18 mouse cellular contexts compared by ENCODE assay signal in the genomic region with DNA sequence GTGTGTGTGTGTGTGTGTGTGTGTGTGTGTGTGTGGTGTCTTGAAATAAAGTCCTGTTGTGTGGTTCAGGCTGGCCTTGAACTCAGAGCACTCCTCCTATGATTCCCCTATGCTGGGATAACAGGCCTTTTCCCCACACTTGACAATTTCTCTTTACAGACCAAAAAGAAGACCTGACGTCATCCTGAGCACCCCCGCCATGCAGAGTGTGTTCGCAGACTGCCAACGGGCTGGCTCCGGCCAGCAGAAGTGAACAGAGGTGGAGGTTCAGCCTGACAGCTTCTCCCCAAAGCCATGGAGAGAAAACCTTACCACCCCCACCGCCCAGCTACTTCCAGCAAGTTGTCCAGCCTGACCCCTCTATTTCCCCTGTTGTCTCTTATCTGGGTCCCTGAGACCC. TPM values are rescaled to one million over a fixed set of nuclear protein-coding genes. Genes with fewer than 3 reads are reported as not detected.
A peak's percentile ranks its signal among the peaks of the same experiment; 100 is the strongest.
DNase-seq lines count a peak whose midpoint lies in the region; ATAC-seq and TF ChIP-seq lines count a peak whose summit lies in the region.
"Had no signal": no experiment of that assay in that cellular context is flagged by ENCODE, and none has a peak within 500 bp of the region (broad histone marks: within the 10 kb centered on the region; RNA-seq: fewer than 3 reads in every experiment).

No protein-coding gene starts in this region.

- DNase-seq in Muller cell, postnatal 12 days (ENCODE audit: inconsistent ontology term) = peak; percentile 1
- DNase-seq in hindbrain, postnatal 0 days (ENCODE audit: low spot score) = no peak
- DNase-seq in adrenal gland, postnatal 14 days = no peak
- DNase-seq in MN1 (ENCODE audit: low spot score) = no peak
- no peak for DNase-seq in cerebellum, adult 11-12 months
- DNase-seq: gastrocnemius, postnatal 14 days; liver, postnatal 0 days; lung, postnatal 4 days; right cerebral cortex, postnatal 25 days; thymus, postnatal 36 days had no signal

- 41% methylated on average over 6 of the region's 6 CpGs for WGBS in forebrain, embryonic 16.5 days
- WGBS in hindbrain, postnatal 0 days = 37% methylated on average over 6 of the region's 6 CpGs
- 68% methylated on average over 6 of the region's 6 CpGs for WGBS in liver, embryonic 12.5 days (ENCODE audit: insufficient replicate concordance)

- H3K9ac ChIP-seq in forebrain, embryonic 16.5 days (replicated peaks; ENCODE audit: low read depth, low read length) = no peak overlapping the region
- no peak overlapping the region for H3K9ac ChIP-seq in hindbrain, postnatal 0 days (replicated peaks; ENCODE audit: low read length)
- H3K9ac ChIP-seq in liver, embryonic 12.5 days = no peak overlapping the region
- H3K9ac ChIP-seq: embryonic facial prominence, embryonic 13.5 days; intestine, embryonic 15.5 days; liver, postnatal 0 days had no signal

- peaks cover 62% of the 10 kb centered on the region for H3K4me1 ChIP-seq in E14TG2a.4 (replicated peaks; ENCODE audit: low read depth, low read length)
- H3K4me1 ChIP-seq in forebrain, embryonic 16.5 days (replicated peaks; ENCODE audit: control insufficient read depth, insufficient read depth, low read length) = peaks cover 96% of the 10 kb centered on the region
- H3K4me1 ChIP-seq in hindbrain, postnatal 0 days (ENCODE audit: insufficient read depth, low read length) = peaks cover 45% of the 10 kb centered on the region
- no peaks in the 10 kb centered on the region for H3K4me1 ChIP-seq in liver, embryonic 12.5 days
- H3K4me1 ChIP-seq: embryonic facial prominence, embryonic 13.5 days; intestine, embryonic 15.5 days had no signal

- peak overlapping the region; percentile 100 for H3K27ac ChIP-seq in forebrain, embryonic 16.5 days (ENCODE audit: low read length)
- peak overlapping the region; percentile 93 for H3K27ac ChIP-seq in hindbrain, postnatal 0 days
- no peak overlapping the region for H3K27ac ChIP-seq in liver, embryonic 12.5 days
- H3K27ac ChIP-seq: embryonic facial prominence, embryonic 13.5 days; intestine, embryonic 15.5 days had no signal

- peak overlapping the region; percentile 45 for H3K4me3 ChIP-seq in E14TG2a.4 (replicated peaks; ENCODE audit: low read length)
- no peak overlapping the region for H3K4me3 ChIP-seq in forebrain, embryonic 16.5 days (replicated peaks; ENCODE audit: low read length)
- no peak overlapping the region for H3K4me3 ChIP-seq in hindbrain, postnatal 0 days (ENCODE audit: low read length)
- H3K4me3 ChIP-seq in liver, embryonic 12.5 days = no peak overlapping the region
- H3K4me3 ChIP-seq: embryonic facial prominence, embryonic 13.5 days; intestine, embryonic 15.5 days had no signal

- peaks cover 45% of the 10 kb centered on the region for H3K27me3 ChIP-seq in E14TG2a.4 (ENCODE audit: insufficient read depth, low read length)
- H3K27me3 ChIP-seq in forebrain, embryonic 16.5 days (replicated peaks; ENCODE audit: control insufficient read depth, insufficient read depth, low read length) = no peaks in the 10 kb centered on the region
- H3K27me3 ChIP-seq in hindbrain, postnatal 0 days (ENCODE audit: insufficient read depth, low read length) = no peaks in the 10 kb centered on the region
- peaks cover 95% of the 10 kb centered on the region for H3K27me3 ChIP-seq in liver, embryonic 12.5 days (replicated peaks)

- no peak overlapping the region for H3K4me2 ChIP-seq in forebrain, embryonic 16.5 days (ENCODE audit: low read length)
- no peak overlapping the region for H3K4me2 ChIP-seq in hindbrain, postnatal 0 days (ENCODE audit: low read depth, low read length)
- H3K4me2 ChIP-seq in liver, embryonic 12.5 days = no peak overlapping the region
- H3K4me2 ChIP-seq: embryonic facial prominence, embryonic 13.5 days; intestine, embryonic 15.5 days had no signal

- no peak for ATAC-seq in forebrain, embryonic 16.5 days
- no peak for ATAC-seq in hindbrain, postnatal 0 days
- ATAC-seq in liver, embryonic 12.5 days = no peak
- ATAC-seq: activated CD4-positive, CD25-positive, alpha-beta regulatory T cell, adult 4 months; CD4-positive, CD25-positive, alpha-beta regulatory T cell, adult 4 months; intestine, embryonic 15.5 days; liver, postnatal 0 days had no signal

- no peaks in the 10 kb centered on the region for H3K36me3 ChIP-seq in E14TG2a.4 (ENCODE audit: insufficient read depth, low read length)
- H3K36me3 ChIP-seq in forebrain, embryonic 16.5 days (ENCODE audit: control insufficient read depth, insufficient read depth) = peaks cover 35% of the 10 kb centered on the region
- peaks cover 39% of the 10 kb centered on the region; the same call in 1 of the 2 replicates for H3K36me3 ChIP-seq in hindbrain, postnatal 0 days (ENCODE audit: insufficient read depth, low read length)
- no peaks in the 10 kb centered on the region for H3K36me3 ChIP-seq in liver, embryonic 12.5 days
- H3K36me3 ChIP-seq: embryonic facial prominence, embryonic 13.5 days; intestine, embryonic 15.5 days had no signal

- H3K9me3 ChIP-seq in E14TG2a.4 (ENCODE audit: low read length) = no peaks in the 10 kb centered on the region
- H3K9me3 ChIP-seq in forebrain, embryonic 16.5 days (ENCODE audit: control insufficient read depth, low read length) = no peaks in the 10 kb centered on the region
- no peaks in the 10 kb centered on the region for H3K9me3 ChIP-seq in hindbrain, postnatal 0 days (ENCODE audit: low read length)
- no peaks in the 10 kb centered on the region for H3K9me3 ChIP-seq in liver, embryonic 12.5 days (replicated peaks)
- H3K9me3 ChIP-seq: embryonic facial prominence, embryonic 13.5 days; intestine, embryonic 15.5 days had no signal

- TF ChIP-seq CTCF in E14TG2a.4 (conservative IDR thresholded peaks at IDR 0.05; ENCODE audit: low read length) = no peak
- no peak for TF ChIP-seq CTCF in hindbrain, postnatal 0 days (IDR thresholded peaks at IDR 0.05; ENCODE audit: low read depth)

RNA-seq across cellular contexts. Expression of a gene that starts 25.0 kb away (rescaled TPM):
- polyA plus RNA-seq in forebrain, embryonic 16.5 days (2015; fragmentation: Nextera tagmentation; extraction: Ambion mirVana) = not detected in 2 replicates
- 0.94 and 1.0 TPM in 2 replicates for total RNA-seq in hindbrain, postnatal 0 days (2014; rRNA removed)
- 0.37 and 0.43 TPM in 2 replicates for polyA plus RNA-seq in hindbrain, postnatal 0 days (2015; fragmentation: Nextera tagmentation; extraction: Ambion mirVana)
- polyA plus RNA-seq in liver, embryonic 12.5 days (2016; fragmentation: Nextera tagmentation; extraction: Ambion mirVana) = 14.5 and 16.0 TPM in 2 replicates
- 0.86 and 2.1 TPM in 2 replicates for total RNA-seq in adrenal gland, postnatal 14 days (2021)
- total RNA-seq: gastrocnemius, postnatal 14 days; heart, postnatal 14 days had no signal
- polyA plus RNA-seq: activated CD4-positive, CD25-positive, alpha-beta regulatory T cell, adult 4 months; CD4-positive, CD25-positive, alpha-beta regulatory T cell, adult 4 months had no signal

RNA-seq across cellular contexts. Expression of a gene that starts 57.5 kb away (rescaled TPM):
- 0.18 and 0.27 TPM in 2 replicates for polyA plus RNA-seq in forebrain, embryonic 16.5 days (2015; fragmentation: Nextera tagmentation; extraction: Ambion mirVana)
- total RNA-seq in hindbrain, postnatal 0 days (2014; rRNA removed) = 2.1 TPM in 1 of 2 replicates, not detected in the other
- polyA plus RNA-seq in hindbrain, postnatal 0 days (2015; fragmentation: Nextera tagmentation; extraction: Ambion mirVana) = 0.21 and 0.24 TPM in 2 replicates
- polyA plus RNA-seq in liver, embryonic 12.5 days (2016; fragmentation: Nextera tagmentation; extraction: Ambion mirVana) = 0.20 TPM in 1 of 2 replicates, not detected in the other
- 0.96 and 1.5 TPM in 2 replicates for total RNA-seq in adrenal gland, postnatal 14 days (2021)
- polyA plus RNA-seq: activated CD4-positive, CD25-positive, alpha-beta regulatory T cell, adult 4 months; CD4-positive, CD25-positive, alpha-beta regulatory T cell, adult 4 months had no signal

Comparison
In these comparisons a context has a peak if more than half of its experiments do, and no peak if none do; other contexts are left out.
1. RNA of a gene that starts 25.0 kb away (polyA plus RNA-seq): 14.5 to 16.0 TPM in liver, embryonic 12.5 days; 0.37 to 0.43 TPM in hindbrain, postnatal 0 days and not detected in forebrain, embryonic 16.5 days; every median in the first group is over 10 times any median in the second.